Mouse (Mus musculus) stomach, postnatal 0 days (tissue): ENCODE results near the gene Itfg1.

Experiments used
- CTCF ChIP-seq: IDR thresholded peaks from 2 replicates; pipeline ENCODE4 v1.5.1; 2016; ENCODE audit warnings: antibody characterized with exemption, low read depth, mild to moderate bottlenecking, moderate library complexity
- EP300 ChIP-seq: optimal IDR thresholded peaks from 2 replicates; pipeline ENCODE3; 2016; ENCODE audit warnings: antibody characterized with exemption

- TF ChIP-seq EP300, result no peak
- peak; percentile 95 for TF ChIP-seq CTCF
Observed at GRCm38 (mm10) chr8:85699051-85699450, 141.7 kb downstream of the Itfg1 start.
